Mouse (Mus musculus): ENCODE results near the gene Hist1h4f.

DNA sequence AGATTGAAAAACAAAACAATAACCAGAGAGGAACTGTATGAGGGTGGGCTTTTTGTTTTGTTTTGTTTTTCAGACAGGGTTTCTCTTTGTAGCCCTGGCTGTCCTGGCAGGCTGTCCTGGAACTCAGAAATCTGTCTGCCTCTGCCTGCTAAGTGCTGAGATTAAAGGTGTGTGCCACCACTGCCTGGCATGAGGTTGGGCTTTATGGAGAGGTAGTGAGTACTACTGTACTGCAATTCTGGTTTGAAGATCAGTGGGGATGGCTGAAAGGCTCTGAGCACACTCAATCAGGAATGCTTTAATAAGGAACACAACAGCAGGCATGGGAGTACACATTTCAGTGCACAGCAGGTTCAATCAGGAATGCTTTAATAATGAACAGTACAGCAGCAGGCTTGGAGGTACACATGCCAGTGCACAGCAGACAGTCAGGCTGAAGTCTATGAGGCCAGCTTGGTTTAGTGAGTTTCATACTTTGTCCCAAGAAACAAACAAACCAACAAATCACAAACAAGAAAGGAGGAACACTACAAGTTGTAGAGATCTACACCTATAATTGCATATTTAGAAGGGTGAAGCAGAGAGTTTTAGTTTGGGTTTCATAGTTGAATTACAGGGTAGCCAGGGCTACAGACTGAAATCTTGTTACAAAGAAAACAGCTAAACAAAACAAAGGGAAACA lies 32.1 kb upstream of the Hist1h4f start:
- TF ChIP-seq ZKSCAN1 (IDR thresholded peaks at IDR 0.05; ENCODE audit: low read depth, low read length): no peak
- no peak for TF ChIP-seq TBP (IDR thresholded peaks at IDR 0.05; ENCODE audit: low read depth, low read length)
- no peak for TF ChIP-seq CTCF (IDR thresholded peaks at IDR 0.05 in 2 of 3, conservative IDR thresholded peaks at IDR 0.05 in 1 of 3; ENCODE audit: control insufficient read depth in 1 of 3, insufficient read depth in 1 of 3, low read depth in 2 of 3, low read length in 3 of 3, poor library complexity in 1 of 3, severe bottlenecking in 1 of 3)
- no peak for TF ChIP-seq UBTF (IDR thresholded peaks at IDR 0.05; ENCODE audit: borderline replicate concordance, insufficient read depth, low read depth, low read length)
- no peak for TF ChIP-seq MAX (IDR thresholded peaks at IDR 0.05; ENCODE audit: low read length)
- TF ChIP-seq MXI1 (IDR thresholded peaks at IDR 0.05; ENCODE audit: low read depth, low read length): no peak
- no peak for TF ChIP-seq POLR2A (IDR thresholded peaks at IDR 0.05; ENCODE audit: control insufficient read depth in 1 of 2, insufficient read depth in 1 of 2, low read depth in 1 of 2, low read length in 2 of 2, poor library complexity in 1 of 2)
- no peak for TF ChIP-seq TAL1 (IDR thresholded peaks at IDR 0.05; ENCODE audit: low read length)

Data from MEL (cell line).